Mouse (Mus musculus) midbrain, embryonic 10.5 days (tissue): ENCODE measurements around the gene Hint2. TPM values are rescaled to one million over a fixed set of nuclear protein-coding genes. Genes with fewer than 3 reads are reported as not detected.
A peak's percentile ranks its signal among the peaks of the same experiment; 100 is the strongest.

Source experiments
- DNase-seq: peaks from one replicate; pipeline ENCODE4 v3.0.0-alpha.2; 2017; ENCODE audit warnings: low spot score
- H3K27ac ChIP-seq: fragments of 300-500 bp; sonication (generic); replicated peaks from 2 replicates; pipeline ENCODE4 v1.5.1; 2016; ENCODE audit warnings: mild to moderate bottlenecking
- H3K27me3 ChIP-seq: fragments of 300-500 bp; sonication (generic); 2 replicates; pipeline ENCODE4 v1.6.1; 2016; ENCODE audit warnings: low read depth, mild to moderate bottlenecking; ENCODE audit not compliant: poor library complexity, severe bottlenecking
- H3K36me3 ChIP-seq: fragments of 300-500 bp; sonication (generic); 2 replicates; pipeline ENCODE4 v1.6.1; 2016; ENCODE audit warnings: mild to moderate bottlenecking, moderate library complexity
- H3K4me1 ChIP-seq: fragments of 300-500 bp; sonication (generic); 2 replicates; pipeline ENCODE4 v1.6.1; 2016
- H3K4me3 ChIP-seq: fragments of 300-500 bp; sonication (generic); 2 replicates; pipeline ENCODE4 v1.5.1; 2016; ENCODE audit warnings: mild to moderate bottlenecking, moderate library complexity
- H3K9me3 ChIP-seq: fragments of 300-500 bp; sonication (generic); replicated peaks from 2 replicates; pipeline ENCODE4 v1.6.1; 2016; ENCODE audit warnings: mild to moderate bottlenecking
- WGBS: fragments of 180-500 bp; shearing (Covaris S2); methylation state at CpG from one replicate; pipeline ENCODE4 v1.1.7; 2016; 5-methylcytosine and 5-hydroxymethylcytosine counted together
- polyA plus RNA-seq: library from polyadenylated mRNA; unstranded; fragments of >200 nt; fragmentation: Nextera tagmentation; extraction: Ambion mirVana; gene quantifications from 2 replicates; pipeline ENCODE4 v1.2.1, GENCODE M21; 2016

Hint2 gene
- polyA plus RNA-seq, 1 experiment from 2014 or later, result 79.3 TPM

DNA sequence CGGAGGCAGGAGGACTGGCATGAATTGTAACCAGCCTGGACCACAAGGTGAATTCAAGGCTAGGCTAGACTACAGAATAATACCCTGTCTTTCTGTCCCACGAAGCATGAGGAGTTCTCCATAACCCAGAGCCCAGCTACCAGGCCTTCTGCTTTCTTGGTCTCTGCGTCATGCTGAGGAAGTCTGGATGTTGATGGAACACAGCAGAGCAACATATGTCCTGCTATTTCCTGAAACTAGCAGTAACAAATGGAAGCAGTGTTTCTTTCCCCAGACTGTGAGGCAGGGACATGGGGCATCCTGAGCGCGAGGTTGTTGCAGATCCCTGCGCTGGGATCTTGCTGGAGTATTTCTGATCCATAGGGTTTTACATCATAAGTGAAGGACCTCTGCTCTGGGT lies 22.3 kb upstream of the Hint2 start:
- no peak overlapping the region for H3K4me3 ChIP-seq
- 86% methylated on average over 6 of the region's 6 CpGs for WGBS
- peaks cover 60% of the 10 kb centered on the region for H3K36me3 ChIP-seq
- no peak for DNase-seq
- H3K27me3 ChIP-seq, result no peaks in the 10 kb centered on the region
- no peak overlapping the region for H3K27ac ChIP-seq
- H3K4me1 ChIP-seq, result no peaks in the 10 kb centered on the region
- H3K9me3 ChIP-seq, result no peaks in the 10 kb centered on the region

DNA sequence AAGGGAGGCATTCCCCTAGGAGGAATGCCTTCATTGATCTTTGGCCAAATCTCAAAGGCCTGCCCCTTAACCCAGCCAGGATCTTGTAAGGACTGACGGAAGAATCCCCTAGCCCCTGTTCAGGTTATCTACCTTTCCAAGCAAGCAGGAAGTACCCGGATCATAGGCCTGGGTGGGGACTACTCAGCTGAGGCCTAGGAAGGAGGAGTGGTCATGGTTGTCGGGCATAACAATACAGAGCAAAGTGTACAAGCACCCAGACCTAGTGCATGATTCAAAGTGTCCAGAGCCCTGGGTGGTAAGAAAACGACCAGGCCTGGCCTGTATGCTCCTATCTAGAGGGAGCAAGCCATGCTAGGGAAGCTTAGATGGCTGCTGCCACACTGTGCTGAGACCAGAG lies 19.3 kb upstream of the Hint2 start:
- Histone ChIP-seq H3K27me3 (peaks cover 11% of the 10 kb centered on the region), H3K27ac (no peak overlapping the region), H3K4me3 (no peak overlapping the region), H3K9me3 (no peaks in the 10 kb centered on the region), H3K36me3 (peaks cover 39% of the 10 kb centered on the region), H3K4me1 (peaks cover 18% of the 10 kb centered on the region)
- DNase-seq, result no peak
- 82% methylated on average over 4 of the region's 4 CpGs for WGBS

DNA sequence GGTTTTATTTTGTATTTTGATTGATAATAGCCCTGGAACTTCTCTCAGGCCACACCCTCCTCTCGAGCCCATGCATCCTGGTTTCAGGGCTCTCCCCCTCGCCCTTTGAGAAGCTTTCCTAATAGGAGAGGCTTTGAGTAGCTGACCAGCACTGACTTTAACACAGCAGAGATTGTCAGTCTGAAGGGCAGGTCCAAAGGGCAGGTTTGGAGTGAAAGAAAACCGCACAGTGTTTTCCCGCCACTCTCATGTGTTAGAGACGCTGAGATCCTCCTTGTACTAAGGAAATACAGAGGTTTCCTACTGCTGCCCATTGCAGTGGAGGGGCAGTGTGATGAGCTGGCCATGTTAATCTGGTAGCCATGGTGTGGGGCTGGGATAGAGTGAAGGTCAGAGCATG lies 18.7 kb upstream of the Hint2 start:
- H3K36me3 ChIP-seq, result peaks cover 37% of the 10 kb centered on the region
- peaks cover 24% of the 10 kb centered on the region for H3K4me1 ChIP-seq
- H3K4me3 ChIP-seq, result no peak overlapping the region
- no peaks in the 10 kb centered on the region for H3K9me3 ChIP-seq
- H3K27me3 ChIP-seq, result peaks cover 15% of the 10 kb centered on the region
- no peak for DNase-seq
- H3K27ac ChIP-seq, result no peak overlapping the region
- WGBS, result 80% methylated on average over 5 of the region's 5 CpGs

DNA sequence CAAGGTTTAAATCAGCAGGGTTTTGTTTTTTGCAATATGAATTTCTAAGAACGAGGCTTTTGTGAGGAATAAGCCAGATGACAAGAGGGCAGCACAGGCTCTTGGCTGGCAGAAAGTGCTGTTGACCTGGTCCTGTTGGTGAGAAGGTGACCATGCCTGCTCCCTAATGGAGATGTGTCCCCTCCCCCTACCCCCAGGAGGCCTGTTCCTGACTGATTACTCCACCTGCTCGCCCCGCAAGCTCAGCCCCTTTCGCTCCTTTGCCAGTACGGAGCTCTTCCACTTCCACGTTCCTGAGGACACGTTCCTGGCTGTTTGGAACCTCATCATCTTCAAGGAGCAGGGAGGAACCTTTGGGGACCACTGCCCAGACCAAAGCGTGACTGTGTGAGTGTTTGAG lies 17.4 kb upstream of the Hint2 start:
- Histone ChIP-seq H3K4me1 (peaks cover 32% of the 10 kb centered on the region), H3K4me3 (no peak overlapping the region), H3K36me3 (peaks cover 37% of the 10 kb centered on the region), H3K27ac (no peak overlapping the region), H3K9me3 (no peaks in the 10 kb centered on the region), H3K27me3 (peaks cover 15% of the 10 kb centered on the region)
- WGBS, result 80% methylated on average over 8 of the region's 8 CpGs
- no peak for DNase-seq

DNA sequence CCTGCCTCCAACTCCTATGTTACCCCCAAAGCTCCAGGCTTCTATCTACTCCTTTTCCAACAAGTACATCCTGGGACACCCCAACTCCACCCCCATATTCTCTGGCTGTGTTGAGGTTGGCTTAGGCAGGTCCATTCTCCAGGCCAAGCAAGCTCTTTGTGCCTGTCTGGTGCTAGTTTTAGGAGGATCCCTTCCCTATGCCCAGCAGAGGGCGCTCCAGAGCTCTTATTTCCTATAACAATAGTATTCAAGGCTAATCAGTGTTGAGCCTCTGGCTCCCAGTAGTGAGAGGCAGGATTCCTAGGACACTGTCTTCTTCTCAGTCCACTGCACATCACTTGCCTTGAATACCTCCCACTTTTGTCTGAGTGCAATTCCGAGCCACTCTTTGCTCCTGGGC lies 15.8 kb upstream of the Hint2 start:
- H3K4me3 ChIP-seq, result no peak overlapping the region
- WGBS, result 3% methylated on average over 2 of the region's 2 CpGs
- DNase-seq, result peak; percentile 89
- peaks cover 37% of the 10 kb centered on the region for H3K4me1 ChIP-seq
- H3K27me3 ChIP-seq, result peaks cover 31% of the 10 kb centered on the region
- 0 out of 2 replicates have a peak overlapping the region, but pooled peaks have one; percentile 49 for H3K27ac ChIP-seq
- peaks cover 24% of the 10 kb centered on the region for H3K36me3 ChIP-seq
- no peaks in the 10 kb centered on the region for H3K9me3 ChIP-seq

DNA sequence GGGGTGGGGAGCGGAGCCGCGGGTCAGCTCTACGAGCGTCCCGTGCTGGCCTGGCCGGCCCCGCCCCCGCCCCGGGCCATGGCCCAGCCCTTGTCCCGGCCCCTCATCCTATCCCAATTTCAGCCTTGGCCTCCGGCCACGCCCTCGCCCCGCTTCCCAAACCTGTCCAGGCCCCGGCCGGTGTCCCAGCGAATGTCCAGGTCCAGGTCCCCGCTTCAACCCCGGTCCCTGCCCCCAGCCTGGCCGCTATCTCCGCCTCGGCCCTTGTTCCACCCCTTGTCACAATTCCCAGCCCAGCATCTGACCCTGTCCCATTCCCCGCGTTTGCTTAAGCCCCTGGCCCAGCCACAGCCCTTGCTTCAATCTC lies 13.1 kb upstream of the Hint2 start:
- H3K36me3 ChIP-seq, result peaks cover 5% of the 10 kb centered on the region; the same call in 1 of the 2 replicates
- H3K27ac ChIP-seq, result peak overlapping the region; percentile 93
- H3K4me3 ChIP-seq, result peak overlapping the region; percentile 82
- peaks cover 43% of the 10 kb centered on the region for H3K4me1 ChIP-seq
- H3K9me3 ChIP-seq, result no peaks in the 10 kb centered on the region
- peaks cover 58% of the 10 kb centered on the region for H3K27me3 ChIP-seq
- DNase-seq, result no peak
- under 1% methylated on average over 23 of the region's 25 CpGs for WGBS

DNA sequence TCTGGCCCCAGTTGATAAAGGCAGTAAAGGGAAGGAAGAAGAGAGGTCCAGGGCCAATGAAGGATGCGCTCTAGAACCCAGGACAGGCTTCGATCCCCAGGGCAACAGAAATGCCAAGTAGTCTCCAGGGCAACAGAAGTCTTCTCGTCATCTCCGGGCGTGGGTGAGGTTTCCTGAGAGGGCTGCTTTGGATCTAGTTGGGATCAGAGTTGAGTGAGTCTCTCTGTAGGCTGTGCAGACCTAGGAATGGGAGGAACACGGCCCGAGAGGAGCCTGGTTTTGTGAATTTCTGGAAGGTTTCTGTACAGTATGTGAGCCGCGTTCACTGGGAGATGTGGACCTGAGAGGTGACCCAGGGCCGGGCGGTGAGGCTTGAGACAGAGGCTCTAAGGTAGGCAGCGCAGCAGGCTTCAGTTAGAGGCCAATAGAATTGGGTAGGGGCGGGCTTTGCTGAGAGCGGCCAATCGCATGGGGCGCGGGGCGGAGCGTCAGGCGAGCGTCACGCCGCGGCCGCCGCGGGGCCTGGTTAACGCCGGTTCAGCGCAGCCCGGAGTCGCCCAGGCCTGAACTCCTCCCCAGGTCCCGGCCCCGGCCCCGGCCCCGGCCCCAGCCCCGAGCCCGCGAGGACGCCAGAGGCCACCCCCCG lies 12.6 kb upstream of the Hint2 start, which contains the start of the genes Tmem8b and Fam221b:
Gene Tmem8b (plus strand): TSS at position 190 of the 646 bp plus-strand sequence.
Gene Fam221b (minus strand): TSS at position 364 of the 646 bp plus-strand sequence.
- Histone ChIP-seq H3K27ac (peak within 1 kb of the TSS; percentile 93), H3K4me1 (peaks cover 43% of the 10 kb centered on the region), H3K36me3 (no peaks in the 10 kb centered on the region), H3K4me3 (peak within 1 kb of the TSS; percentile 82), H3K27me3 (peaks cover 60% of the 10 kb centered on the region), H3K9me3 (no peaks in the 10 kb centered on the region)
- DNase-seq, result peak; percentile 91
- 1% methylated on average over 27 of the region's 41 CpGs for WGBS

DNA sequence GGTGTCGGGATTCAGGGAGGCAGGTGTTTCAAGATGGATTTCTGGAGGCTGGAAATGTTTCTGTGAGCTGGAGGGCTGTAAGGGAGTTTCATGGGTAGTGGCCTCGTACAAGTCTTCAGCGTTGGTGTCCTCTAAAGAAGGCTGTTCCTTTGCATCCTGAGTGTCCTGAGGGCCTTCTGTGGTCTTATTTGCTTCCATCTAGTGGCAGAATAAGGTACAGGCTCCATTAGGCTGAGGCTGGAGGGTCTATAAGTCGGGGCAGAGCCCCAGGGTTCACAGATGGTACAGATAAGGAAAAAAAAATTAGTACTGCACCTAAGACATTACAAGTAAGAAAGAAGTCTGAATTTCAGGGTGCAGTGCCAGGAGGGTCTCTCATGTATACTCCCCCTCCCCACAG lies 10.1 kb upstream of the Hint2 start:
- Histone ChIP-seq H3K27me3 (peaks cover 79% of the 10 kb centered on the region), H3K27ac (no peak overlapping the region), H3K4me3 (no peak overlapping the region), H3K9me3 (no peaks in the 10 kb centered on the region), H3K36me3 (no peaks in the 10 kb centered on the region), H3K4me1 (peaks cover 32% of the 10 kb centered on the region)
- WGBS, result 31% methylated on average over 4 of the region's 4 CpGs
- DNase-seq, result peak; percentile 17

DNA sequence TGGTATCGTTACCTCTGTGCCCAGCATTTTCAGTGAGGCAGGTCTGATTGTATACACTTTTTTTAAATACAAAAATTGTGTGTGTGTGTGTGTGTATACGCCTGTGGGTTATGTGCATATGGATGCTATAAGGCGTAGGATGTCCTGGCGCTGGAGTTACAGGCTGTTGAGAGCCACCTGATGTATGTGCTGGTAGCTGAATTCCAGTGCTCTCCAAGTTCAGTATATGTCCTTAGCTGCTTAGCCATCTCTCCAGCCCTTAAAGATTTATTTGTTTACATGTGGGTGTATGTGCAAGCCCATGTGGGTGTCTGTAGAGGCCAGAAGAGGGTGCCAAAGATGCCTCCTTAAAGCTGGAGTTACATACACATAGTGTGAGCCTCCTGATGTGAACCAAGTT lies 880 bp upstream of the Hint2 start:
- no peaks in the 10 kb centered on the region for H3K9me3 ChIP-seq

DNA sequence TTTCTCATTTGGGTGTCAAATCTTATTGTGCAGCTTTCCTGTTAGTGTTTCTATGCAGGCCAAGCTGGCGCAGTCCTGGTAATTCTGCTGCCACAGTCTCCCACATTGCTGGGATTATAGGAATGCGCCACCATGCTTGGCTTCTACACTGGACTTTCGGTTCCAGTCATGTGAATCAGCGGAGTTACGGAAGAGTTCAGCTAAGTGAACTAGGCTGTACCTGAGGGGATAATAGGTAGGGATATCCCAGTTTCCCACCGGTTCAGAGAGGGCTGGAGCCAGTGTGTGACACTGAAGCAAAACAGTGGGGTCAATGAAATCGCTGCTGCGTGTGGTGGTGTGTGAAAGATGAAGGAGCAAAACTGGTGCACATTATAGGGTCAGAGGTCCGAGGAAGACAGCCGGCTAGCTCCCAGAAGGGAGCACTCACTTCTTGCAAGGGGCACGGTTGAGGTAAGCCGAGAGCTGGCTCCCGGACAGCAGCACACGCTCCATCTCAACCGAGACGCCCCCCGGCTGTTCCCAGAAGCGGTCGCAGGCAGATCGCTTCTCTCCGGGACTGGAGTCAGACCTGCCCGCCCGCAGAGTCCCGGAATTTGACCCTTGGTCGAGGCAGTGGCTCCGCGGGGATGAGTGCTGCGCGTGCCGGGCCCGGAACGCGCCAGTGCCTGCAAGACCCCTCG lies 469 bp downstream of the Hint2 start:
- Histone ChIP-seq H3K9me3 (no peaks in the 10 kb centered on the region), H3K36me3 (peaks cover 12% of the 10 kb centered on the region), H3K27ac (peak overlapping the region; percentile 93), H3K4me1 (peaks cover 39% of the 10 kb centered on the region), H3K27me3 (peaks cover 14% of the 10 kb centered on the region; the same call in 1 of the 2 replicates), H3K4me3 (peak overlapping the region; percentile 77)
- no peak for DNase-seq
- WGBS, result 6% methylated on average over 34 of the region's 34 CpGs

More for the DNA sequence above, 880 bp upstream of the Hint2 start:
- Histone ChIP-seq H3K27me3 (peaks cover 28% of the 10 kb centered on the region), H3K4me3 (peak overlapping the region; percentile 77), H3K4me1 (peaks cover 39% of the 10 kb centered on the region), H3K27ac (0 out of 2 replicates have a peak overlapping the region, but pooled peaks have one; percentile 25), H3K36me3 (no peaks in the 10 kb centered on the region)
- WGBS, result 64% methylated on average over 4 of the region's 4 CpGs
- DNase-seq, result no peak

DNA sequence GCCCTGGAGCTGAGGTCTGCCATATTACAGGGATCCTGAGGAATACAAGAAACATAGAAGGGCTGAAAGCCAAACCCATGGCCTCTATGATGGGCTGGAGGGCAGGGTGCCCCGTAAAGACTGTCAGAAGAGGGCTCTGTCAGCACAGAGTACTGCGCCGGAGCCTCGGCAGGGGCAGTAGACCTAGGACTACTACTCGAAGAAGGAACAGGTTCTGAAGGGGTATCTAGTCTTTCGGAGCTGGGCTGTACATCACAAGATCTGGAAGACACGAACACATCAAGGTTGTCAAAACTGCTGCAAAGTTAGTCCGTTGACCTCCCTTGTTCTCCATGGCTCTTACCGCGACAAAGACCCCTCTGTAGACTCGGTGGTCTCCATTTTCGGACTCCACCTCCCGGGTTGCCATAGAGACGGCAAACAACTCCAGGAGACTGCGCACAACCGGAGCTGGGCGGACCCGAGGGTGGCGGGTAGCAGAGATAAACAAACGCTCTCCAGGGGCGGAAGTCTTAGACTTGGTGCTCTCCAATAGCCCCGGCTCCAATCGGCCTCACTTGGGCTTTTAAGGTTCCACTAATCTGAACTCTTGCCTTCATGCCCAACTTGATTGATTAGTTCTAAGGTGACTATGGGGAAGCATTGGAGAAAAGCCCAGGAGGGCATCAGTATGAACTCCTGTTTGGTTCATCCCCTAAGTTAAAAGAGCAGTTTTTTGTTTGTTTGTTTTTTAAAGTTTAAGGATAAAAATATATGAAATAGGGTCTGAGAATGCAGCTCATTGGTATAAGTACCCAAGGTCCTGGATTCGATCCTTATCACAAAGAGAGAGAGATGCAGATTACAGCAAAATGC lies 2.9 kb downstream of the Hint2 start, which contains the start of gene Spag8:
Gene Spag8 (minus strand): TSS at position 434 of the 855 bp plus-strand sequence.
- peaks cover 9% of the 10 kb centered on the region for H3K9me3 ChIP-seq
- 0 out of 2 replicates have a peak, but pooled peaks cover under 1% of the 10 kb centered on the region for H3K27me3 ChIP-seq
- DNase-seq, result peak; percentile 75
- peak within 1 kb of the TSS; percentile 49 for H3K4me3 ChIP-seq
- H3K4me1 ChIP-seq, result peaks cover 39% of the 10 kb centered on the region
- H3K27ac ChIP-seq, result peak within 1 kb of the TSS; percentile 71
- H3K36me3 ChIP-seq, result peaks cover 27% of the 10 kb centered on the region
- WGBS, result 17% methylated on average over 24 of the region's 24 CpGs

DNA sequence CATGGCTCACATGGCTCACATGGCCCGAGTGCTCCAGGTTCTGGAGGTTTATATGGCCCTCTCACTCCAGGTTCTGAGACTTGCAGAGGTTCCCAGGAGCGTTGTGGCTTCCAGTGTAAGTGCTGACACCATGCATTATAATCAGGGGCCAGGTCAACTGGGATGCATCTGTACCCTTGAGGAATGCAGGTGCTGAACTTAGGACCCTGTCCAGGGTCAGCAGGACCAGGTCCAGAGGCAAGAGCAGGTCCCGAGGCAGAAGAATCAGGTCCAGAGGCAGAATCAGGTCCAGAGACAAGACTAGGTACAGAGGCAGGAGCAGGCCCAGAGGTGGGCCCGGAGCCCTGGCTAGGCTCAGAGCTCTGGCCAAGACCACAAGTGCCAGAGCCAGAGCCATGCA lies 3.5 kb downstream of the Hint2 start:
- H3K4me3 ChIP-seq, result peak overlapping the region; percentile 49
- H3K27me3 ChIP-seq, result no peaks in the 10 kb centered on the region
- peaks cover 29% of the 10 kb centered on the region for H3K36me3 ChIP-seq
- H3K9me3 ChIP-seq, result peaks cover 9% of the 10 kb centered on the region
- no peak for DNase-seq
- peaks cover 39% of the 10 kb centered on the region for H3K4me1 ChIP-seq
- WGBS, result 89% methylated on average over 4 of the region's 4 CpGs
- peak overlapping the region; percentile 71 for H3K27ac ChIP-seq
